Mouse (Mus musculus): ENCODE results near the gene Wdfy1. TPM values are rescaled to one million over a fixed set of nuclear protein-coding genes. Genes with fewer than 3 reads are reported as not detected.

Wdfy1 gene
- polyA plus RNA-seq, 1 experiment from 2014 or later: 62.9 TPM

- no peaks in the 10 kb centered on the region for H3K9me3 ChIP-seq
- no peaks in the 10 kb centered on the region for H3K27me3 ChIP-seq (replicated peaks)
- H3K4me1 ChIP-seq: no peaks in the 10 kb centered on the region
- no peak overlapping the region for H3K9ac ChIP-seq
- WGBS: 86% methylated on average over 3 of the region's 3 CpGs
- ATAC-seq (ENCODE audit: low FRiP score, low read depth): no peak
- H3K4me3 ChIP-seq: no peak overlapping the region
- peaks cover 57% of the 10 kb centered on the region for H3K36me3 ChIP-seq
- H3K4me2 ChIP-seq (replicated peaks): no peak overlapping the region
- H3K27ac ChIP-seq: no peak overlapping the region
Measured at GRCm38 (mm10) chr1:79782433-79782832, 6.5 kb upstream of the Wdfy1 start.

GRCm38 (mm10) chr1:79778011-79778410 is 2.1 kb upstream of the Wdfy1 start:
- 85% methylated on average over 11 of the region's 11 CpGs for WGBS
- Histone ChIP-seq H3K4me2 (replicated peaks) (no peak overlapping the region), H3K4me3 (no peak overlapping the region), H3K9me3 (no peaks in the 10 kb centered on the region), H3K36me3 (peaks cover 51% of the 10 kb centered on the region), H3K27me3 (replicated peaks) (no peaks in the 10 kb centered on the region), H3K27ac (no peak overlapping the region), H3K4me1 (no peaks in the 10 kb centered on the region), H3K9ac (no peak overlapping the region)
- ATAC-seq (ENCODE audit: low FRiP score, low read depth): no peak

- 82% methylated on average over 4 of the region's 4 CpGs for WGBS
- no peaks in the 10 kb centered on the region for H3K4me1 ChIP-seq
- no peaks in the 10 kb centered on the region for H3K9me3 ChIP-seq
Measured at GRCm38 (mm10) chr1:79774164-79774780, 1.7 kb downstream of the Wdfy1 start.

GRCm38 (mm10) chr1:79768231-79768630 is 7.7 kb downstream of the Wdfy1 start:
- Histone ChIP-seq H3K36me3 (no peaks in the 10 kb centered on the region), H3K9me3 (no peaks in the 10 kb centered on the region), H3K4me3 (no peak overlapping the region), H3K4me2 (replicated peaks) (no peak overlapping the region), H3K9ac (no peak overlapping the region), H3K27ac (no peak overlapping the region), H3K4me1 (no peaks in the 10 kb centered on the region), H3K27me3 (replicated peaks) (no peaks in the 10 kb centered on the region)
- WGBS: 62% methylated on average over 1 of the region's 1 CpGs
- no peak for ATAC-seq (ENCODE audit: low FRiP score, low read depth)

More at GRCm38 (mm10) chr1:79774164-79774780, 1.7 kb downstream of the Wdfy1 start:
- Histone ChIP-seq H3K36me3 (peaks cover 14% of the 10 kb centered on the region), H3K27ac (no peak overlapping the region), H3K9ac (no peak overlapping the region), H3K4me2 (replicated peaks) (no peak overlapping the region), H3K27me3 (replicated peaks) (no peaks in the 10 kb centered on the region), H3K4me3 (no peak overlapping the region)
- no peak for ATAC-seq (ENCODE audit: low FRiP score, low read depth)

GRCm38 (mm10) chr1:79764483-79764882 is 11.5 kb downstream of the Wdfy1 start:
- Histone ChIP-seq H3K27me3 (replicated peaks) (no peaks in the 10 kb centered on the region), H3K27ac (no peak overlapping the region), H3K9me3 (no peaks in the 10 kb centered on the region), H3K4me1 (peaks cover 16% of the 10 kb centered on the region), H3K4me3 (no peak overlapping the region), H3K36me3 (no peaks in the 10 kb centered on the region), H3K4me2 (replicated peaks) (no peak overlapping the region), H3K9ac (no peak overlapping the region)
- WGBS: 92% methylated on average over 1 of the region's 1 CpGs
- ATAC-seq (ENCODE audit: low FRiP score, low read depth): no peak

GRCm38 (mm10) chr1:79764031-79764430 is 11.9 kb downstream of the Wdfy1 start:
- Histone ChIP-seq H3K4me3 (no peak overlapping the region), H3K9me3 (no peaks in the 10 kb centered on the region), H3K36me3 (no peaks in the 10 kb centered on the region), H3K4me1 (peaks cover 20% of the 10 kb centered on the region), H3K27ac (no peak overlapping the region), H3K27me3 (replicated peaks) (no peaks in the 10 kb centered on the region), H3K9ac (no peak overlapping the region), H3K4me2 (replicated peaks) (no peak overlapping the region)
- WGBS: 84% methylated on average over 2 of the region's 2 CpGs
- no peak for ATAC-seq (ENCODE audit: low FRiP score, low read depth)

GRCm38 (mm10) chr1:79762282-79763250 is 13.4 kb downstream of the Wdfy1 start:
- ATAC-seq (ENCODE audit: low FRiP score, low read depth): no peak
- 69% methylated on average over 16 of the region's 16 CpGs for WGBS
- Histone ChIP-seq H3K9ac (no peak overlapping the region), H3K27me3 (replicated peaks) (no peaks in the 10 kb centered on the region), H3K4me1 (peaks cover 24% of the 10 kb centered on the region), H3K36me3 (no peaks in the 10 kb centered on the region), H3K4me2 (replicated peaks) (peak overlapping the region; percentile 84), H3K4me3 (peak overlapping the region; percentile 82; the same call in 1 of the 2 replicates), H3K9me3 (no peaks in the 10 kb centered on the region), H3K27ac (no peak overlapping the region)

- Histone ChIP-seq H3K4me3 (peak overlapping the region; percentile 82), H3K4me1 (peaks cover 30% of the 10 kb centered on the region), H3K4me2 (replicated peaks) (peak overlapping the region; percentile 84), H3K9ac (peak overlapping the region; percentile 78; the same call in 1 of the 2 replicates), H3K27ac (no peak overlapping the region), H3K27me3 (replicated peaks) (no peaks in the 10 kb centered on the region), H3K36me3 (no peaks in the 10 kb centered on the region), H3K9me3 (no peaks in the 10 kb centered on the region)
- WGBS: 3% methylated on average over 6 of the region's 6 CpGs
- peak; percentile 22 for ATAC-seq (ENCODE audit: low FRiP score, low read depth)
Measured at GRCm38 (mm10) chr1:79761917-79762271, 14.0 kb downstream of the Wdfy1 start.

- under 1% methylated on average over 65 of the region's 65 CpGs for WGBS
- Histone ChIP-seq H3K9me3 (no peaks in the 10 kb centered on the region), H3K4me3 (peak overlapping the region; percentile 82), H3K36me3 (no peaks in the 10 kb centered on the region), H3K27me3 (replicated peaks) (no peaks in the 10 kb centered on the region), H3K4me2 (replicated peaks) (peak overlapping the region; percentile 84), H3K27ac (no peak overlapping the region), H3K9ac (peak overlapping the region; percentile 78), H3K4me1 (peaks cover 31% of the 10 kb centered on the region)
- peak; percentile 96 for ATAC-seq (ENCODE audit: low FRiP score, low read depth)
Measured at GRCm38 (mm10) chr1:79761106-79761916, 14.6 kb downstream of the Wdfy1 start.

GRCm38 (mm10) chr1:79760656-79761055 is 15.3 kb downstream of the Wdfy1 start:
- no peaks in the 10 kb centered on the region for H3K36me3 ChIP-seq
- peak overlapping the region; percentile 78 for H3K9ac ChIP-seq
- 9% methylated on average over 11 of the region's 11 CpGs for WGBS
- peak overlapping the region; percentile 82 for H3K4me3 ChIP-seq
- peak overlapping the region; percentile 84 for H3K4me2 ChIP-seq (replicated peaks)
- peak; percentile 26 for ATAC-seq (ENCODE audit: low FRiP score, low read depth)
- no peaks in the 10 kb centered on the region for H3K9me3 ChIP-seq
- peaks cover 31% of the 10 kb centered on the region for H3K4me1 ChIP-seq
- H3K27ac ChIP-seq: no peak overlapping the region
- no peaks in the 10 kb centered on the region for H3K27me3 ChIP-seq (replicated peaks)

- Histone ChIP-seq H3K9ac (no peak overlapping the region), H3K4me2 (replicated peaks) (peak overlapping the region; percentile 84), H3K9me3 (no peaks in the 10 kb centered on the region), H3K4me1 (peaks cover 31% of the 10 kb centered on the region), H3K4me3 (no peak overlapping the region), H3K27ac (no peak overlapping the region), H3K36me3 (no peaks in the 10 kb centered on the region), H3K27me3 (replicated peaks) (no peaks in the 10 kb centered on the region)
- WGBS: 68% methylated on average over 5 of the region's 5 CpGs
- ATAC-seq (ENCODE audit: low FRiP score, low read depth): no peak
Measured at GRCm38 (mm10) chr1:79759436-79759972, 16.4 kb downstream of the Wdfy1 start.

- 16% methylated on average over 2 of the region's 2 CpGs for WGBS
- H3K9me3 ChIP-seq: no peaks in the 10 kb centered on the region
- no peaks in the 10 kb centered on the region for H3K27me3 ChIP-seq (replicated peaks)
- no peak overlapping the region for H3K9ac ChIP-seq
- peaks cover 31% of the 10 kb centered on the region for H3K4me1 ChIP-seq
- H3K36me3 ChIP-seq: no peaks in the 10 kb centered on the region
- no peak for ATAC-seq (ENCODE audit: low FRiP score, low read depth)
- H3K4me2 ChIP-seq (replicated peaks): no peak overlapping the region
- no peak overlapping the region for H3K4me3 ChIP-seq
- no peak overlapping the region for H3K27ac ChIP-seq
Measured at GRCm38 (mm10) chr1:79759006-79759405, 16.9 kb downstream of the Wdfy1 start.

All from neural tube, embryonic 12.5 days (tissue).